Mouse (Mus musculus): ENCODE results near the gene Lce1f. TPM values are rescaled to one million over a fixed set of nuclear protein-coding genes. Genes with fewer than 3 reads are reported as not detected.

Lce1f gene
- polyA plus RNA-seq (2014; fragmentation: Illumina TruSeq; extraction: RNeasy Lipid Tissue Mini Kit (QIAGEN cat#74804)), result not detected

DNA sequence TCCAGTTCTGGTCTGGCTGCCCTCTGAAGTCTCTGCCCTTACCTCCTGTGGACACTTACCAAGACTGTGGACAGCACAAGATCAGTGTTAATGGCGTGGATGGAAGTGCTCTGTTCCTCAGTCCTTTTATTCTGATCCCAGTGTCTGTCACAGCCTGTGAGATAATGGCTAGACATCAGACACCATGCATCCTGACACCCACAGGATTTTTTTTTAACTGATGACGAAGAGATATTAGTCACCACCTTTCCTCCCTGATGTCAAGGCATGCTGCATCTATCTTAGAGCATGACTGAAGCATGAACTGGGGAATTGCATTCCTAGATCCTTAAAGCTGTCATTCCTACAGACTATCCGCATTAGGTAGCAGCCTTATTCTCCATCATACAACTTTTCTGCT, at the start of gene Lce1f:
Lce1f (minus strand) TSS at position 101 of the 400 bp plus-strand sequence.

DNA sequence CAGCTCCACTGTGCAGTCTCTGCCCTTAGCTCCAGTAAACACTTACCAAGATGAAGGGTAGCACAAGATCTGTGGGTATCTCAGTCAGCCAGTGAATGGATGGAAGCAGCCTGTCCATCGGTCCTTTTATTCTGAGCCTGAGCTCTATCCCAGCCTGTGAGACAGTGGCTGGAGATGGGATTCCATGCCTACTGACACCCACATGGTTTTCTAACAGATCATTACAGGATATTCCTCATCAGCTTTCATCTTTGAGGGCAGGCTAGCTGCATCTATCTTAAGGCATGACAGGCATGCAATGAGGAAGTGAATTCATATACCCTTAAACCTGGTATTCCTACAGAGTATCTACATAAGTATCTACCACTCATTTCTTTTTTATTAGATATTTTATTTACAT, 44.8 kb upstream of the Lce1f start, which contains the start of gene Lce1h:
Lce1h (minus strand) TSS at position 101 of the 400 bp plus-strand sequence.

DNA sequence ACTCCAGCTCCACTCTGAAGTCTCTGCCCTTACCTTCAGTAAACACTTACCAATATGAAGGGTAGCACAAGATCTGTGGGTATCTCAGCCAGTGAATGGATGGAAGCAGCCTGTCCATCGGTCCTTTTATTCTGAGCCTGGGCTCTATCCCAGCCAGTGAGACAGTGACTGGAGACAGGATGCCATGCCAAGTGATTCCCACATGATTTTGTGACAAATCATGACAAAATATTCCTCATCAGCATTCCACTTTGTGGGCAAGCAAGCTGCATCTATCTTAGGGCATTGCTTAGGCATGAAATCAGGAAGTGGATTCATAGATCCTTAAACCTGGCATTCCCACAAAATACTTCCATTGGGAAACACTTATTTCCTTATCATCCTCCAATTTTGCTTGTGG, 32.1 kb upstream of the Lce1f start, which contains the start of gene Lce1g:
Lce1g (minus strand) TSS at position 101 of the 400 bp plus-strand sequence.

DNA sequence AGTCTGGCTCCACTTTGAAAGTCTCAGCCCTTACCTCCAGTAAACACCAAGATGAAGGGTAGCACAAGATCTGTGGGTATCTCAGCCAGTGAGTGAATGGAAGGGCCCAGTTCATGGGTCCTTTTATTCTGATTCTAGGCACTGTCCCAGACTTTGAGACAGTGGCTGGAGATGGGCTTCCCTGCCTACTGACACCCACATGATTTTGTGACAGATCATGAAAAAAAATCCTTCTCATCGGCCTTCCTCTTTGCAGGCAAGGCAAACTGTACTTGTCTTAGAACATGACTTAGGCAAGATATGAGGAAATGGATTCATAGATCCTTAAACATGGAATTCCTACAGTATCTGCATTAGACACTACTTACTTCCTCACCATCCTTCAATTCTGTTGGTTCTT, 18.8 kb upstream of the Lce1f start, which contains the start of gene Gm38119:
Gm38119 (minus strand) TSS at position 101 of the 400 bp plus-strand sequence.

DNA sequence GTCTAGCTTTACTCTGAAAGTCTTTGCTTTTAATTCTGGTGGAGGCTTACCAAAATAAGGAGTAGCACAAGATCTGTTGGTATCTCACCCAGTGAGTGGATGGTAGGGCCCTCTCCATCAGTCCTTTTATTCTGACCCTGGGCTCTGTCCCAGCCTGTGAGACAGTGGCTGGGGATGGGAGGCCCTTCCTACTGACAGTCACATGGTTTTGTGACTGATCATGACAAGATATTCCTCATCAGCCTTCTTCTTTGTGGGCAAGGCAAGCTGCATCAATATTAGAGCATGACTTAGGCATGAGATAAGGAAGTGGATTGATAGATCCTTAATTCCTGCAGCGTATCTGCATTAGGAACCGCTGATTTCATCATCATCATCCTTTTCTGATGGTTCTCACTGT, 11.2 kb downstream of the Lce1f start, which contains the start of gene Lce1e:
Lce1e (minus strand) TSS at position 101 of the 400 bp plus-strand sequence.

DNA sequence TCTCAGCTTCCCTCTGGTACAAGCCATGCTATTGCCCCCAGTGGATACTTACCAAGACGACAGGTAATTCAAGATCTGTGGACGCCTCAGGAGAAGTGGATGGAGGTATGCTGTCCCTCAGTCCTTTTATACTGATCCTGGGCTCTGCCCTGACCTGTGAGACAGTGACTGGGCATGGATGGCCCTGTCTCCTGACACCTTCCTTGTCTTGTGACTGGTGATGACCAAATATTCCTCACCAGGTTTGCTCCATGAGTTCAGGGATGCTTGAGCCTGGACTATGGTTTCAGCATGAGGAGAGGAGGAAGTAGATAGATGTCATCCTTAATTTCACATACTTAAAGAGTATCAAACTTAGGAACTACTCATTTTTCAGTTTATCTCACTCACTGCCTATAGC, 33.0 kb downstream of the Lce1f start, which contains the start of gene Lce1d:
Lce1d (minus strand) TSS at position 101 of the 400 bp plus-strand sequence.

DNA sequence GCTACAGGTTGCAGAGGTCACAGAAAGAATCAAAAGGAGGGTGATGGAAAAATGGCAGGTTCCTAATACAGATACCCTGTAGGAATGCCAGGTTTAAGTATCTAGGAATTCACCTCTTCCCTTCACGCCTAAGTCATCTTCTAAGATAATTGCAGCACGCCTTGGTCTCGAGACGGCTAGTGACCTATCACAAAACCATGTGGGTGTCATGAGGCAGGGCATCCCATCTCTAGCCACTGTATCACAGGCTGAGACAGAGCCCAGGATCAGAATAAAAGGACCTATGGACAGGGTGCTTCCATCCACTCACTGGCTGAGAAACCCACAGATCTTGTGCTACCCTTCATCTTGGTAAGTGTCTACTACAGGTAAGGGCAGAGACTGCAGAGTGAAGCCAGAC, 41.2 kb downstream of the Lce1f start, which contains the start of gene Lce1c:
Lce1c (plus strand) TSS at position 301 of the 400 bp plus-strand sequence.

DNA sequence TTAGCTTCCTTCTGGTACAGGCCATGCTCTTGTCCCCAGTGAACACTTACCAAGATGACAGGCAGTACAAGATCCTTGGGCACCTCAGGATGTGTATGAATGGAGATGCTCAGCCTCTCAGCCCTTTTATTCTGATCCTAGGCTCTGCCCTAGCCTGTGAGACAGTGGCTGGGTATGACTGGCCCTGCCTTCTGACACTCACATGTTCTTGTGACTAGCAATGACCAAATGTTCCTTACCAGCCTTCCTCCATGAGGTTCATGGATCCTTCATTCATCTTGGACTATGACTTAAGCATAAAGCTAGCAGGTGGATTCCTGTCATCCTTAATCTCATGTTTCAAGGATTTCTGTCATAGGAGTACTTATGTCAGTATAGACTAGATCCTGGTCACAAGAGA, 49.9 kb downstream of the Lce1f start, which contains the start of gene Lce1a2:
Lce1a2 (minus strand) TSS at position 101 of the 400 bp plus-strand sequence.

Other genes starting within 250 kb of the Lce1f start
- gene Sprr1a, start 234.5 kb downstream of the Lce1f start, polyA plus RNA-seq (2014; fragmentation: Illumina TruSeq; extraction: RNeasy Lipid Tissue Mini Kit (QIAGEN cat#74804)), result not detected
- gene Sprr4, start 219.9 kb downstream of the Lce1f start, polyA plus RNA-seq (2014; fragmentation: Illumina TruSeq; extraction: RNeasy Lipid Tissue Mini Kit (QIAGEN cat#74804)), result not detected
- gene 2310046K23Rik, start 185.8 kb downstream of the Lce1f start, polyA plus RNA-seq (2014; fragmentation: Illumina TruSeq; extraction: RNeasy Lipid Tissue Mini Kit (QIAGEN cat#74804)), result not detected
- gene Ivl, start 146.6 kb downstream of the Lce1f start, polyA plus RNA-seq (2014; fragmentation: Illumina TruSeq; extraction: RNeasy Lipid Tissue Mini Kit (QIAGEN cat#74804)), result not detected
- gene Smcp, start 131.4 kb downstream of the Lce1f start, polyA plus RNA-seq (2014; fragmentation: Illumina TruSeq; extraction: RNeasy Lipid Tissue Mini Kit (QIAGEN cat#74804)), result not detected
- not detected for gene 2210017I01Rik, start 112.9 kb downstream of the Lce1f start, polyA plus RNA-seq (2014; fragmentation: Illumina TruSeq; extraction: RNeasy Lipid Tissue Mini Kit (QIAGEN cat#74804))
- gene Lce6a, start 98.7 kb downstream of the Lce1f start, polyA plus RNA-seq (2014; fragmentation: Illumina TruSeq; extraction: RNeasy Lipid Tissue Mini Kit (QIAGEN cat#74804)), result not detected
- gene Lce1a1, start 72.0 kb downstream of the Lce1f start, polyA plus RNA-seq (2014; fragmentation: Illumina TruSeq; extraction: RNeasy Lipid Tissue Mini Kit (QIAGEN cat#74804)), result not detected
- gene Lce1b, start 63.4 kb downstream of the Lce1f start, polyA plus RNA-seq (2014; fragmentation: Illumina TruSeq; extraction: RNeasy Lipid Tissue Mini Kit (QIAGEN cat#74804)), result not detected
- gene Lce1a2, start 50.0 kb downstream of the Lce1f start, polyA plus RNA-seq (2014; fragmentation: Illumina TruSeq; extraction: RNeasy Lipid Tissue Mini Kit (QIAGEN cat#74804)), result not detected
- not detected for gene Lce1c, start 41.1 kb downstream of the Lce1f start, polyA plus RNA-seq (2014; fragmentation: Illumina TruSeq; extraction: RNeasy Lipid Tissue Mini Kit (QIAGEN cat#74804))
- not detected for gene Lce1d, start 33.1 kb downstream of the Lce1f start, polyA plus RNA-seq (2014; fragmentation: Illumina TruSeq; extraction: RNeasy Lipid Tissue Mini Kit (QIAGEN cat#74804))
- gene Lce1e, start 11.3 kb downstream of the Lce1f start, polyA plus RNA-seq (2014; fragmentation: Illumina TruSeq; extraction: RNeasy Lipid Tissue Mini Kit (QIAGEN cat#74804)), result not detected
- gene Gm38119, start 18.7 kb upstream of the Lce1f start, polyA plus RNA-seq (2014; fragmentation: Illumina TruSeq; extraction: RNeasy Lipid Tissue Mini Kit (QIAGEN cat#74804)), result not detected
- not detected for gene Lce1g, start 32.0 kb upstream of the Lce1f start, polyA plus RNA-seq (2014; fragmentation: Illumina TruSeq; extraction: RNeasy Lipid Tissue Mini Kit (QIAGEN cat#74804))
- not detected for gene Lce1h, start 44.7 kb upstream of the Lce1f start, polyA plus RNA-seq (2014; fragmentation: Illumina TruSeq; extraction: RNeasy Lipid Tissue Mini Kit (QIAGEN cat#74804))
- gene Lce1i, start 58.5 kb upstream of the Lce1f start, polyA plus RNA-seq (2014; fragmentation: Illumina TruSeq; extraction: RNeasy Lipid Tissue Mini Kit (QIAGEN cat#74804)), result not detected
- not detected for gene Lce1j, start 70.2 kb upstream of the Lce1f start, polyA plus RNA-seq (2014; fragmentation: Illumina TruSeq; extraction: RNeasy Lipid Tissue Mini Kit (QIAGEN cat#74804))
- not detected for gene Lce1k, start 87.5 kb upstream of the Lce1f start, polyA plus RNA-seq (2014; fragmentation: Illumina TruSeq; extraction: RNeasy Lipid Tissue Mini Kit (QIAGEN cat#74804))
- not detected for gene Kprp, start 106.9 kb upstream of the Lce1f start, polyA plus RNA-seq (2014; fragmentation: Illumina TruSeq; extraction: RNeasy Lipid Tissue Mini Kit (QIAGEN cat#74804))
- gene Lce1l, start 130.9 kb upstream of the Lce1f start, polyA plus RNA-seq (2014; fragmentation: Illumina TruSeq; extraction: RNeasy Lipid Tissue Mini Kit (QIAGEN cat#74804)), result not detected
- not detected for gene 2310050C09Rik, start 149.9 kb upstream of the Lce1f start, polyA plus RNA-seq (2014; fragmentation: Illumina TruSeq; extraction: RNeasy Lipid Tissue Mini Kit (QIAGEN cat#74804))
- not detected for gene Lce3a, start 205.9 kb upstream of the Lce1f start, polyA plus RNA-seq (2014; fragmentation: Illumina TruSeq; extraction: RNeasy Lipid Tissue Mini Kit (QIAGEN cat#74804))
- not detected for gene Lce3b, start 212.6 kb upstream of the Lce1f start, polyA plus RNA-seq (2014; fragmentation: Illumina TruSeq; extraction: RNeasy Lipid Tissue Mini Kit (QIAGEN cat#74804))
- gene Lce3c, start 224.1 kb upstream of the Lce1f start, polyA plus RNA-seq (2014; fragmentation: Illumina TruSeq; extraction: RNeasy Lipid Tissue Mini Kit (QIAGEN cat#74804)), result not detected
- gene Lce3d, start 237.0 kb upstream of the Lce1f start, polyA plus RNA-seq (2014; fragmentation: Illumina TruSeq; extraction: RNeasy Lipid Tissue Mini Kit (QIAGEN cat#74804)), result not detected
- gene Lce3e, start 246.7 kb upstream of the Lce1f start, polyA plus RNA-seq (2014; fragmentation: Illumina TruSeq; extraction: RNeasy Lipid Tissue Mini Kit (QIAGEN cat#74804)), result not detected

All from ovary, adult 10 weeks (tissue).